Comparison of ENCODE assay signal across 8 mouse cellular contexts in genomic region chr6:117841511-117841955, GRCm38 (mm10). TPM values are rescaled to one million over a fixed set of nuclear protein-coding genes. Genes with fewer than 3 reads are reported as not detected.
DNase-seq lines count a peak whose midpoint lies in the region; ATAC-seq and TF ChIP-seq lines count a peak whose summit lies in the region.

No protein-coding gene starts in this region.

- H3K9me3 ChIP-seq in limb, embryonic 14.5 days (ENCODE audit: control insufficient read depth, low read length): no peaks in the 10 kb centered on the region

- no peaks in the 10 kb centered on the region for H3K27me3 ChIP-seq in testis, adult 2 months (ENCODE audit: control insufficient read depth, insufficient read depth, low read length)
- H3K27me3 ChIP-seq in limb, embryonic 14.5 days (ENCODE audit: control insufficient read depth, insufficient read depth, low read length): no peaks in the 10 kb centered on the region

- ATAC-seq in limb, embryonic 14.5 days (ENCODE audit: low FRiP score, low read depth): no peak; the same call in 1 of the 2 replicates

- peak overlapping the region; percentile 55 for H3K4me2 ChIP-seq in limb, embryonic 14.5 days (replicated peaks; ENCODE audit: low read depth, low read length, severe bottlenecking)

- no peak for TF ChIP-seq POLR2A in testis, adult 2 months (IDR thresholded peaks at IDR 0.05; ENCODE audit: control insufficient read depth, low read depth, low read length)
- no peak for TF ChIP-seq POLR2A in limb, embryonic 14.5 days (IDR thresholded peaks at IDR 0.05; ENCODE audit: borderline replicate concordance, extremely low read depth, insufficient read depth, insufficient read length)

- WGBS in limb, embryonic 14.5 days: 11% methylated on average over 12 of the region's 12 CpGs

- TF ChIP-seq CTCF in testis, adult 2 months (IDR thresholded peaks at IDR 0.05; ENCODE audit: control insufficient read depth, insufficient read depth, insufficient replicate concordance, low read depth, low read length): no peak

- peak overlapping the region; percentile 62 for H3K27ac ChIP-seq in testis, adult 2 months (ENCODE audit: control insufficient read depth, insufficient read depth, low read depth, low read length)
- H3K27ac ChIP-seq in limb, embryonic 14.5 days (replicated peaks; ENCODE audit: low read depth, low read length): peak overlapping the region; percentile 93

- no peaks in the 10 kb centered on the region for H3K36me3 ChIP-seq in testis, adult 2 months (ENCODE audit: control insufficient read depth, insufficient read depth, low read length)
- peaks cover 37% of the 10 kb centered on the region for H3K36me3 ChIP-seq in limb, embryonic 14.5 days (ENCODE audit: control insufficient read depth, insufficient read depth, low read length)

- peak overlapping the region; percentile 93 for H3K4me3 ChIP-seq in testis, adult 2 months (ENCODE audit: control insufficient read depth, low read depth, low read length)
- peak overlapping the region; percentile 75 for H3K4me3 ChIP-seq in limb, embryonic 14.5 days (replicated peaks; ENCODE audit: low read length)

- peak; percentile 12 for DNase-seq in adrenal gland, postnatal 14 days
- no peak for DNase-seq in adrenal gland, adult (ENCODE audit: inconsistent age in 2 of 2, low spot score in 1 of 2)
- no peak for DNase-seq in testis, postnatal 14 days (ENCODE audit: low spot score)
- no peak for DNase-seq in limb, embryonic 14.5 days (ENCODE audit: low spot score)
- DNase-seq in right cerebral cortex, postnatal 14 days: no peak
- no peak for DNase-seq in adrenal gland, postnatal 4 days (ENCODE audit: low spot score in 2 of 2)
- no peak for DNase-seq in MN1 (ENCODE audit: low spot score)

- H3K9ac ChIP-seq in limb, embryonic 14.5 days (ENCODE audit: low read depth, low read length, severe bottlenecking): peak overlapping the region; percentile 96

- H3K4me1 ChIP-seq in testis, adult 2 months (ENCODE audit: control insufficient read depth, insufficient read depth, low read length): peaks cover 5% of the 10 kb centered on the region
- H3K4me1 ChIP-seq in limb, embryonic 14.5 days (ENCODE audit: control insufficient read depth, insufficient read depth, low read length): 0 out of 2 replicates have a peak, but pooled peaks cover 4% of the 10 kb centered on the region

RNA-seq across cellular contexts. Expression of gene Zfp637, which starts 0.6 kb away (rescaled TPM):
- 30.0 and 34.1 TPM in 2 replicates for total RNA-seq in adrenal gland, postnatal 14 days (2021)
- polyA plus RNA-seq in testis, adult 2 months (2012; rRNA removed): 6.0 and 8.6 TPM in 2 replicates
- polyA plus RNA-seq in limb, embryonic 14.5 days (2012; rRNA removed): 67.2 and 85.1 TPM in 2 replicates
- 148 and 172 TPM in 2 replicates for polyA plus RNA-seq in limb, embryonic 14.5 days (2014; fragmentation: Nextera tagmentation; extraction: Ambion mirVana)
- 10 to 100 TPM; 38.9 to 42.3 TPM for total RNA-seq in adrenal gland, postnatal 4 days (2021)

RNA-seq across cellular contexts. Expression of gene Zfp239, which starts 20.4 kb away (rescaled TPM):
- 3.1 and 3.6 TPM in 2 replicates for total RNA-seq in adrenal gland, postnatal 14 days (2021)
- polyA plus RNA-seq in testis, adult 2 months (2012; rRNA removed): 4.6 TPM in 2 replicates
- 7.4 and 8.6 TPM in 2 replicates for polyA plus RNA-seq in limb, embryonic 14.5 days (2012; rRNA removed)
- polyA plus RNA-seq in limb, embryonic 14.5 days (2014; fragmentation: Nextera tagmentation; extraction: Ambion mirVana): 9.7 and 11.8 TPM in 2 replicates
- total RNA-seq in adrenal gland, postnatal 4 days (2021): 1 to 10 TPM; 4.9 to 5.7 TPM

RNA-seq across cellular contexts. Expression of gene Hnrnpf, which starts 58.6 kb away (rescaled TPM):
- 385 and 431 TPM in 2 replicates for total RNA-seq in adrenal gland, postnatal 14 days (2021)
- polyA plus RNA-seq in testis, adult 2 months (2012; rRNA removed): 286 and 325 TPM in 2 replicates
- polyA plus RNA-seq in limb, embryonic 14.5 days (2012; rRNA removed): 385 and 486 TPM in 2 replicates
- 609 and 633 TPM in 2 replicates for polyA plus RNA-seq in limb, embryonic 14.5 days (2014; fragmentation: Nextera tagmentation; extraction: Ambion mirVana)
- total RNA-seq in adrenal gland, postnatal 4 days (2021): 100 to 1,000 TPM; 445 to 477 TPM
